Mouse (Mus musculus) retina, postnatal 1 day (tissue): ENCODE measurements at regions not wholly inside any gene's neighbourhood (a gene's known extent, or its start where the extent isn't known, plus 50 kb on each side); places are given as distances from the start of the nearest gene placed in this dataset.

Experiments
- DNase-seq: peaks from one replicate; pipeline ENCODE4 v3.0.0-alpha.2; 2012

- no peak for DNase-seq
These were observed 207.7 kb downstream of the Gm11146 start for GRCm38 (mm10) chr16:77394054-77394716.

- no peak for DNase-seq
These were observed 208.4 kb downstream of the Gm11146 start for GRCm38 (mm10) chr16:77393470-77393869.

GRCm38 (mm10) chr16:77392205-77392604, 209.7 kb downstream of the Gm11146 start:
- no peak for DNase-seq

GRCm38 (mm10) chr16:77384021-77384729, 217.7 kb downstream of the Gm11146 start:
- DNase-seq = no peak

- peak; percentile 6 for DNase-seq
These were observed 219.1 kb downstream of the Gm11146 start for GRCm38 (mm10) chr16:77382790-77383189.

- DNase-seq = no peak
These were observed 229.1 kb downstream of the Gm11146 start for GRCm38 (mm10) chr16:77372768-77373167.

GRCm38 (mm10) chr16:77369810-77370209, 232.1 kb downstream of the Gm11146 start:
- DNase-seq = no peak

GRCm38 (mm10) chr16:77365254-77365653, 236.6 kb downstream of the Gm11146 start:
- DNase-seq = no peak

GRCm38 (mm10) chr16:77364439-77364838, 237.5 kb downstream of the Gm11146 start:
- no peak for DNase-seq

GRCm38 (mm10) chr16:77359190-77359589, 242.7 kb downstream of the Gm11146 start:
- no peak for DNase-seq

- DNase-seq = no peak
These were observed 246.6 kb downstream of the Gm11146 start for GRCm38 (mm10) chr16:77355260-77355659.

GRCm38 (mm10) chr16:77354201-77354712, 247.6 kb downstream of the Gm11146 start:
- no peak for DNase-seq

- peak; percentile 6 for DNase-seq
These were observed 255.8 kb downstream of the Gm11146 start for GRCm38 (mm10) chr16:77346128-77346527.

GRCm38 (mm10) chr16:77332285-77332684, 269.6 kb downstream of the Gm11146 start:
- DNase-seq = no peak

GRCm38 (mm10) chr16:77330996-77331395, 270.9 kb downstream of the Gm11146 start:
- DNase-seq = peak; percentile 56

- DNase-seq = peak; percentile 33
These were observed 272.0 kb downstream of the Gm11146 start for GRCm38 (mm10) chr16:77329711-77330530.

- DNase-seq = peak; percentile 55
These were observed 272.7 kb downstream of the Gm11146 start for GRCm38 (mm10) chr16:77329160-77329691.

- no peak for DNase-seq
These were observed 273.2 kb downstream of the Gm11146 start for GRCm38 (mm10) chr16:77328628-77329159.

GRCm38 (mm10) chr16:77328049-77328448, 273.8 kb downstream of the Gm11146 start:
- no peak for DNase-seq

- no peak for DNase-seq
These were observed 279.6 kb downstream of the Gm11146 start for GRCm38 (mm10) chr16:77322338-77322737.

- DNase-seq = no peak
These were observed 283.7 kb downstream of the Gm11146 start for GRCm38 (mm10) chr16:77318150-77318549.

GRCm38 (mm10) chr16:77315354-77315753, 286.5 kb downstream of the Gm11146 start:
- no peak for DNase-seq

GRCm38 (mm10) chr16:77313195-77313594, 288.7 kb downstream of the Gm11146 start:
- no peak for DNase-seq
